Mouse (Mus musculus) forebrain, embryonic 16.5 days (tissue): ENCODE data around the gene Slc5a4b. TPM values are rescaled to one million over a fixed set of nuclear protein-coding genes. Genes with fewer than 3 reads are reported as not detected.

Source experiments
- ATAC-seq: fragments of 200-750 bp; cut with Nextera tagmentation; 2 replicates; pipeline ENCODE4 v1.8.0; 2017; ENCODE audit warnings: mild to moderate bottlenecking, moderate library complexity
- H3K27ac ChIP-seq: fragments of 300-500 bp; sonication (generic); 2 replicates; pipeline ENCODE4 v1.5.1; 2014; ENCODE audit warnings: low read length, control low read depth
- H3K27me3 ChIP-seq: fragments of 300-500 bp; sonication (generic); replicated peaks from 2 replicates; pipeline ENCODE4 v1.6.1; 2014; ENCODE audit warnings: low read length; ENCODE audit not compliant: control insufficient read depth, insufficient read depth
- H3K36me3 ChIP-seq: fragments of 300-500 bp; sonication (generic); 2 replicates; pipeline ENCODE4 v1.6.1; 2014; ENCODE audit not compliant: control insufficient read depth, insufficient read depth
- H3K4me1 ChIP-seq: fragments of 300-500 bp; sonication (generic); replicated peaks from 2 replicates; pipeline ENCODE4 v1.6.1; 2014; ENCODE audit warnings: low read length; ENCODE audit not compliant: control insufficient read depth, insufficient read depth
- H3K4me2 ChIP-seq: fragments of 300-500 bp; sonication (generic); 2 replicates; pipeline ENCODE4 v1.6.1; 2014; ENCODE audit warnings: mild to moderate bottlenecking, low read length, control low read depth
- H3K4me3 ChIP-seq: fragments of 300-500 bp; sonication (generic); replicated peaks from 2 replicates; pipeline ENCODE4 v1.5.1; 2014; ENCODE audit warnings: mild to moderate bottlenecking, low read length, control low read depth
- H3K9ac ChIP-seq: fragments of 300-500 bp; sonication (generic); replicated peaks from 2 replicates; pipeline ENCODE4 v1.6.1; 2014; ENCODE audit warnings: low read depth, low read length, control low read depth
- H3K9me3 ChIP-seq: fragments of 300-500 bp; sonication (generic); 2 replicates; pipeline ENCODE4 v1.6.1; 2016; ENCODE audit warnings: low read length; ENCODE audit not compliant: control insufficient read depth
- WGBS: fragments of 180-500 bp; shearing (Covaris S2); extraction: QIAGEN DNeasy Blood & Tissue Kit; methylation state at CpG from one replicate; pipeline ENCODE4 v1.1.7; 2014; 5-methylcytosine and 5-hydroxymethylcytosine counted together
- polyA plus RNA-seq: library from polyadenylated mRNA; unstranded; fragments of >200 nt; fragmentation: Nextera tagmentation; extraction: Ambion mirVana; gene quantifications from 2 replicates; pipeline ENCODE4 v1.2.1, GENCODE M21; 2015

The Slc5a4b gene
- polyA plus RNA-seq, 1 experiment from 2014 or later, result not detected

DNA sequence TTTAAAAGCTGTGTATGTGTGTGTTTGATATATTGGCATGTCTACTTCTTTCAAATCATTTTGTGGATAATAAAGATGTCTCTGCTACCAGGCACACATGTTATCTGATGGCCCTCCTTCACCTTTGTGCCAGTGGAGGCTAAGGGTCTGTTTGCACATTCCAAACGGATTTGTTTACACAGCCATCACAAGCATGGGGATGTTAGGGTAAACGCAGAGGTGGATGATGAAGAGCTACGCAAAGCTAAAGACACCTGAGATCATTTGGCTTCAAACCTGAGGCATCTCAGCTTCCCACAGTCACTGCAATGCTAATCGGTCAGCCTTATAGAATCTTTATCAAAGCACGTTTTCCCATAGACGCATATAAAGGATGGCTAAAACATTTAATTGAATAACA, 61.8 kb downstream of the Slc5a4b start:
- H3K27ac ChIP-seq, result no peak overlapping the region
- H3K4me3 ChIP-seq, result no peak overlapping the region
- no peaks in the 10 kb centered on the region for H3K9me3 ChIP-seq
- no peaks in the 10 kb centered on the region for H3K4me1 ChIP-seq
- ATAC-seq, result no peak
- WGBS, result 66% methylated on average over 6 of the region's 6 CpGs
- H3K4me2 ChIP-seq, result no peak overlapping the region
- H3K9ac ChIP-seq, result no peak overlapping the region
- no peaks in the 10 kb centered on the region for H3K27me3 ChIP-seq
- no peaks in the 10 kb centered on the region for H3K36me3 ChIP-seq

DNA sequence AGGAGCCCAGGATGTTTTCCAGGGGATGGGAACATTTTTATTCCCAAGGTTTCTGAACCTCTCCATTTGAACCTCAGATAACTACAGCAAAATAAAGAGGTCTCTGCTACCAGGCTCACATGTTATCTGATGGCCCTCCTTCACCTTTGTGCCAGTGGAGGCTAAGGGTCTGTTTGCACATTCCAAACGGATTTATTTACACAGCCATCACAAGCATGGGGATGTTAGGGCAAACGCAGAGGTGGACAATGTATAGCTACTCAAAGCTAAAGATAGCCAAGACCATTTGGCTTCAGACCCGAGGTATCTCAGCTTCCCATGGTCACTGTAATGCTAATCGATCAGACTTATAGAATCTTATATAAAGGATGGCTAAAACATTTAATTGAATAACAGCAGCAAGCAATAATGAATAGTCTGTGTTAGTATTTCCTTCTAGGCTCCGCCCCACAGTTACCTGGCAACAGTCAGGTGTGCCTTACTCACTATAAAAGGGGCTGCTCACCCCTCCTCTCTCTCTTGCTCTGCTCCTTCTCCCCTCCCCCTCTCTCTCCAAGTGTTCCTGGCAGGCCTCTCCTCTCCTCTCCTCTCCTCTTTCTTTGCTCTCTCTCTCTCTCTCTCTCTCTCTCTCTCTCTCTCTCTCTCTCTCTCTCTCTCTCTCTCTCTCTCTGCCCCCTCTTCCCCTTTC, 63.4 kb downstream of the Slc5a4b start:
- H3K27me3 ChIP-seq, result no peaks in the 10 kb centered on the region
- no peak overlapping the region for H3K27ac ChIP-seq
- ATAC-seq, result no peak
- no peak overlapping the region for H3K9ac ChIP-seq
- no peaks in the 10 kb centered on the region for H3K36me3 ChIP-seq
- no peaks in the 10 kb centered on the region for H3K9me3 ChIP-seq
- no peak overlapping the region for H3K4me3 ChIP-seq
- no peaks in the 10 kb centered on the region for H3K4me1 ChIP-seq
- WGBS, result 53% methylated on average over 5 of the region's 5 CpGs
- no peak overlapping the region for H3K4me2 ChIP-seq

- Histone ChIP-seq H3K4me2 (no peak overlapping the region), H3K4me3 (no peak overlapping the region), H3K9ac (no peak overlapping the region), H3K9me3 (no peaks in the 10 kb centered on the region), H3K27ac (no peak overlapping the region), H3K4me1 (no peaks in the 10 kb centered on the region), H3K36me3 (no peaks in the 10 kb centered on the region), H3K27me3 (no peaks in the 10 kb centered on the region)
- 64% methylated on average over 1 of the region's 1 CpGs for WGBS
- ATAC-seq, result no peak
Measured at GRCm38 (mm10) chr10:76046754-76047153, 64.0 kb downstream of the Slc5a4b start.

DNA sequence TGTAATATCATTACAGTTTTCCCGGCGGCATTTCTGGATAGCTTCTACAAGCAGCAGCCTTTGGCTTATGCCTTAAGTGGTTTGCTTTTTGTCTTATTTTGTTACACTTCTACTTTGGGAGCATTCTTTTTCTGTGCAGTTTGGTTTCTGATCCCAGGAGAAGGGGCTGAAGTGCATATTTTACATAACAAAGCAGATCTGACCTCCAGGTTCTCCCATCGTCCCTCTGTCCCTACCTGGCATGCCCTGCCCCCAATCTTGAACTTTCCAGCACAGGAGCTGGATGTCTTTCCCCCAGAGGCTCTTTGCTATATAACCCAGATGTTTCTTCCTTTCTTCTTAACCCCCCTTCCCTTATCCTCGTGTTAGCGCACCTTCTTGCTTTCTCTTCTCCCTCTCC, 65.4 kb downstream of the Slc5a4b start:
- ATAC-seq, result no peak
- no peaks in the 10 kb centered on the region for H3K4me1 ChIP-seq
- H3K9me3 ChIP-seq, result no peaks in the 10 kb centered on the region
- H3K27me3 ChIP-seq, result no peaks in the 10 kb centered on the region
- no peak overlapping the region for H3K4me2 ChIP-seq
- WGBS, result 53% methylated on average over 5 of the region's 5 CpGs
- no peak overlapping the region for H3K9ac ChIP-seq
- peaks cover 3% of the 10 kb centered on the region; the same call in 1 of the 2 replicates for H3K36me3 ChIP-seq
- no peak overlapping the region for H3K27ac ChIP-seq
- no peak overlapping the region for H3K4me3 ChIP-seq

GRCm38 (mm10) chr10:76036962-76037361, 73.8 kb downstream of the Slc5a4b start:
- no peak for ATAC-seq
- Histone ChIP-seq H3K4me2 (no peak overlapping the region), H3K4me3 (no peak overlapping the region), H3K4me1 (peaks cover 9% of the 10 kb centered on the region), H3K27me3 (no peaks in the 10 kb centered on the region), H3K9me3 (no peaks in the 10 kb centered on the region), H3K9ac (no peak overlapping the region), H3K27ac (no peak overlapping the region), H3K36me3 (peaks cover 25% of the 10 kb centered on the region)
- 96% methylated on average over 5 of the region's 5 CpGs for WGBS

GRCm38 (mm10) chr10:76035277-76035676, 75.5 kb downstream of the Slc5a4b start:
- no peak overlapping the region for H3K27ac ChIP-seq
- H3K4me1 ChIP-seq, result peaks cover 11% of the 10 kb centered on the region
- H3K4me2 ChIP-seq, result no peak overlapping the region
- no peak overlapping the region for H3K9ac ChIP-seq
- H3K27me3 ChIP-seq, result no peaks in the 10 kb centered on the region
- no peak for ATAC-seq
- H3K4me3 ChIP-seq, result no peak overlapping the region
- no peaks in the 10 kb centered on the region for H3K9me3 ChIP-seq
- H3K36me3 ChIP-seq, result peaks cover 22% of the 10 kb centered on the region

DNA sequence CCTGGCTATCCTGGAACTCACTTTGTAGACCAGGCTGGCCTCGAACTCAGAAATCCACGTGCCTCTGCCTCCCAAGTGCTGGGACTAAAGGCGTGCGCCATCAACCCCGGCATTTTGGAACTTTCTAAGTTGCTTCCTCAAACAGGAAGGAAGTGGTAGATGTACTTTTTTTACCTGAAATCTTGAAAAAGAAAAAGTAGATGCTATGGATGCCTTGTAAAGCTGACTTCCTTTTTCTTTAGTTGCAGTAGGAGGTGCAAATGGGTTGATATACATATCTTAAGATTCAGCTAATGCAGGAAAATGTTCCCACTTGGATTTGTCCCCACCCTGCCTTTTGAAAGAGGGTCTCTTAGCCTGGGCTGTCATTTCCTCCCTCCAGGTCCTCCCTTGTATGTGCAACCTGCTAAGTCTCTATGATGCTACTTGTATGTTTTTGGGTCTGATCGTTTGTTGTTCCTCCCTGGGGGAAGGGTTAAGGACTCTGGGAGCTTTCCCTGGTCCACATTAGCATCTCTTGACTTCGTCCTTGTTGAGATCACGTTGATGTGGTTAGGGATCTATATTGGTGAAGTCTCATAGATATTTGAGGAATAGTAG, 76.7 kb downstream of the Slc5a4b start:
- ATAC-seq, result no peak
- H3K9me3 ChIP-seq, result no peaks in the 10 kb centered on the region
- 98% methylated on average over 8 of the region's 8 CpGs for WGBS

DNA sequence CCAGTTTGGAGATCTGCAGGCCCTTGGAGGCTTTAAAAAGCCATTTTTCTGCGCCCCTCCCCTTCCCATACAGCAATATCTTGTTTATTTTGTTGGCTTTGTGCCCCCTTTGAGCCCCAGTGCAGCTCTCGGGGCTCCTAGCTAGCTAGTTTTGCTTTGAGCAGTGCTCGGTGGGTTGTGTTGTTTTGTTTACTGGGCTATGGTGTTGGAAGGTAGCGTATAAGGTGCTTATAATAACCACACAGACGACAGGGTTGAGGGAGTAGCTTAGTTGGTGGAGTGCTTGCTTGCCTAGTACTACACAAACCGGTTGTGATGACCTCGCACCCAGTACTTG, 77.7 kb downstream of the Slc5a4b start:
- Histone ChIP-seq H3K9ac (peak overlapping the region; percentile 87), H3K9me3 (no peaks in the 10 kb centered on the region), H3K4me2 (peak overlapping the region; percentile 65), H3K27me3 (no peaks in the 10 kb centered on the region), H3K27ac (peak overlapping the region; percentile 54; the same call in 1 of the 2 replicates), H3K4me3 (peak overlapping the region; percentile 77), H3K4me1 (peaks cover 11% of the 10 kb centered on the region), H3K36me3 (0 out of 2 replicates have a peak, but pooled peaks cover 4% of the 10 kb centered on the region)
- WGBS, result 19% methylated on average over 7 of the region's 7 CpGs
- ATAC-seq, result no peak

More for the DNA sequence above, 76.7 kb downstream of the Slc5a4b start:
- no peaks in the 10 kb centered on the region for H3K27me3 ChIP-seq
- H3K27ac ChIP-seq, result no peak overlapping the region
- peaks cover 11% of the 10 kb centered on the region; the same call in 1 of the 2 replicates for H3K36me3 ChIP-seq
- no peak overlapping the region for H3K4me3 ChIP-seq
- H3K4me2 ChIP-seq, result no peak overlapping the region
- peaks cover 11% of the 10 kb centered on the region for H3K4me1 ChIP-seq
- H3K9ac ChIP-seq, result no peak overlapping the region

DNA sequence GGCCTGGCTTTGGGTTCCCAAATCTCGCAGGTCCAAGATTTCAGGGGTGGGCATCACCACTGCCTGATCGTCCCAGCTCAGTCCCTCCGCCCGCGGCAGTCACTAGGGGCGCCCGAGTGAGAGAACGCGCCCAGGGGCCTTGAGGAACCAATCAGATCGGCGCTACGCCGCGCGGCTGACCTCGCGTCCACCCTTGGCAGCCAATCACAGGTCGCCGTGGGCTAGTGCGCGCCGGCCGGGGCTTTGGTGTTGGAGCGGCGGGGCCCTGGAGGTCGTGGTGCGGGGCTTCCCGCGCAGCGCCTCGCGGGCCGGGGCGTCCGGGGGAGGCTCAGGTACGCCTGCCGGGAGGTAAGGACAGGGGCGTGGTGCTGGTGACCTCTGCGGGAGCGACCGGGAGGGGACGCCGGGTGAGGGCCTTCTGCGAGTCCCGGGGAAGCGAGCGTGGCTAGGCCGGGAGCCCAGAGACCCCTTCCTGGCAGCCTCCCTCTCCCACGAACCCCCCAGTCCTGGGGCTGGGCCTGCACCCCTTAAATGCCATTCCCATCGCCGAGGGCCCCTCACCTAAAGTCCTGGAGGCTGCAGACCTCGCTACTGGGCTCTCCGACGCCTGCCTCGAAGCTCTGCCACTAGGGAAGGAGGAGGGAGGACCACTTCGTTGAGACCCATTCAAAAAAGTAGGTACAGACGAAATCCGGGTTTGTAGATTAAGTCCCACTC, 78.2 kb downstream of the Slc5a4b start, which contains the start of gene Zfp280b:
Gene Zfp280b (plus strand): TSS at position 249 of the 717 bp plus-strand sequence.
- WGBS, result under 1% methylated on average over 58 of the region's 58 CpGs
- Histone ChIP-seq H3K27ac (peak within 1 kb of the TSS; percentile 69), H3K4me1 (peaks cover 11% of the 10 kb centered on the region), H3K4me2 (peak within 1 kb of the TSS; percentile 65), H3K4me3 (peak within 1 kb of the TSS; percentile 77), H3K36me3 (0 out of 2 replicates have a peak, but pooled peaks cover 4% of the 10 kb centered on the region), H3K27me3 (no peaks in the 10 kb centered on the region), H3K9me3 (no peaks in the 10 kb centered on the region), H3K9ac (peak within 1 kb of the TSS; percentile 87)
- ATAC-seq, result peak; percentile 98
